Mouse (Mus musculus) layer of hippocampus, adult 9-10 months (tissue): ENCODE data around the gene Trank1.

Experiments used
- DNase-seq: peaks from one replicate; pipeline ENCODE4 v3.0.0; 2022; ENCODE audit warnings: low spot score

Trank1 gene

GRCm38 (mm10) chr9:111425113-111425512 is 113.6 kb downstream of the Trank1 start:
- DNase-seq: no peak

GRCm38 (mm10) chr9:111425952-111426351 is 114.4 kb downstream of the Trank1 start:
- DNase-seq: no peak

- no peak for DNase-seq
These were observed 116.5 kb downstream of the Trank1 start for GRCm38 (mm10) chr9:111427891-111428555.

- no peak for DNase-seq
These were observed 117.3 kb downstream of the Trank1 start for GRCm38 (mm10) chr9:111428698-111429362.

- no peak for DNase-seq
These were observed 117.8 kb downstream of the Trank1 start for GRCm38 (mm10) chr9:111429363-111429750.

- DNase-seq: no peak
These were observed 123.9 kb downstream of the Trank1 start for GRCm38 (mm10) chr9:111435429-111435828.

GRCm38 (mm10) chr9:111438904-111439835 is 127.6 kb downstream of the Trank1 start, which contains the start of gene Dclk3:
Gene Dclk3 (plus strand): TSS chr9:111439081.
- DNase-seq: no peak

GRCm38 (mm10) chr9:111439836-111440201 is 128.3 kb downstream of the Trank1 start:
- DNase-seq: no peak

- no peak for DNase-seq
These were observed 128.9 kb downstream of the Trank1 start for GRCm38 (mm10) chr9:111440446-111440845.

- no peak for DNase-seq
These were observed 129.6 kb downstream of the Trank1 start for GRCm38 (mm10) chr9:111441151-111441550.
